Mouse (Mus musculus) urinary bladder, postnatal 25 days (tissue): ENCODE measurements around the gene 1700021F05Rik.
"Not testable (repeated sequence)": the region's sequence is repeated elsewhere in the genome, so short reads cannot be mapped to it uniquely, and the experiment has no call there.

Experiments used
- DNase-seq: peaks from one replicate; pipeline ENCODE4 v3.0.0; 2022; ENCODE audit warnings: low spot score

The 1700021F05Rik gene

DNA sequence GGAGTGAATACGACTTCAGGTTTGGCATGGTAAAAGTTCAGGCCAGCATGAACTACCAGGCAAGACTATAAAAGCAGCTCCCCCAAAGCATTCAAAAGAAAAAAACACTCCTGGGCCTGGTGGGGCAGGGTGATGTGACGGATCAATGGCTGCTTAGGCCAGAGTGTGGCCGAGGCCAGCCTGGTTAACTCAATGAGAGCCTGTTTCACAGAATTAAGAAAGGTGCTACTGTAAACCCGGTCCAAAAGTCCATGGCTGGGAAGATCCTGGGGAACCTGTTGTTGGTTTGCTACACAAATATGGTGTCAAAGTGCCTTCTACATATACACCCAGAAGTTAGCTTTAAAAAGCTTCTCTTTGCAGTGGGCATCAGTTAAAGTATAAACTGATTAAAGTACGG lies 2.0 kb downstream of the 1700021F05Rik start:
- no peak for DNase-seq

DNA sequence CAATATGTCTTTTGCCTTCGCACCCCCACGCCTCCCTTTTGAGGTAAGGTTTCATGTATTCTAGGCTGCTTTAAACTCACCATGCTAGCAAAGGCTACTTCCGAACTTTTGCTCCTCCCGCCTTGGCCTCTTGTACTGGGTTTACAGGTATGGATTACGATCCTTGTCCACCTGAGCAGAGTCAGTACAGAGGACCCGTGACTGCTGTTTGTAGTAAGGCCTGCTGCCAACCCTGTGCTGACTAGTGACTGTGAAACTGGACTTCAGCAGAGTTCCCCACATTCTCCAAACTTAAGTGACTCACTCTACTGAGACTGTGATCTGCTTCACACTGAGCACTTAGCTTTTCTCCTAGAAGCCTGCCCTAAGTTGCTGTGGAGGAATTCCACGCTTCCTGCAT lies 3.1 kb downstream of the 1700021F05Rik start:
- DNase-seq: no peak

DNA sequence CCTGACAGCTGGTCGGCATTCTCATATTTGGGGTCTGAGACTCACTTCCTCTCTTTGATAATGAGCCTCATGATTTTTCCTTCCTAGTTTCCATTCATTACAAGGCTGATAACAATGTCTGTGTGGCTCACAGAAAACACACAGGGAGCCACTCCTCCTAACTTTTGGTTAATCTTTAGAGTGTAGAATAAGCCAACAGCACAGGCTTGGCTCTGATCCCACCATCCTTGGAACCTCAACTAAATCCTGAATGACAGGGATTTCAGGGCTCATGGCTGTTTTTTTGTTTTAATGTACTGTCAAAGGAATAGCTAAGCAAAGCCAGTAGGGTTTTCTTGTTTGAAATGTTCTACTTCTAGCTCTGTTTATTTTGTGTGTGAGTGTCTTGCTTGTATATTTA lies 6.4 kb downstream of the 1700021F05Rik start:
- no peak for DNase-seq

DNA sequence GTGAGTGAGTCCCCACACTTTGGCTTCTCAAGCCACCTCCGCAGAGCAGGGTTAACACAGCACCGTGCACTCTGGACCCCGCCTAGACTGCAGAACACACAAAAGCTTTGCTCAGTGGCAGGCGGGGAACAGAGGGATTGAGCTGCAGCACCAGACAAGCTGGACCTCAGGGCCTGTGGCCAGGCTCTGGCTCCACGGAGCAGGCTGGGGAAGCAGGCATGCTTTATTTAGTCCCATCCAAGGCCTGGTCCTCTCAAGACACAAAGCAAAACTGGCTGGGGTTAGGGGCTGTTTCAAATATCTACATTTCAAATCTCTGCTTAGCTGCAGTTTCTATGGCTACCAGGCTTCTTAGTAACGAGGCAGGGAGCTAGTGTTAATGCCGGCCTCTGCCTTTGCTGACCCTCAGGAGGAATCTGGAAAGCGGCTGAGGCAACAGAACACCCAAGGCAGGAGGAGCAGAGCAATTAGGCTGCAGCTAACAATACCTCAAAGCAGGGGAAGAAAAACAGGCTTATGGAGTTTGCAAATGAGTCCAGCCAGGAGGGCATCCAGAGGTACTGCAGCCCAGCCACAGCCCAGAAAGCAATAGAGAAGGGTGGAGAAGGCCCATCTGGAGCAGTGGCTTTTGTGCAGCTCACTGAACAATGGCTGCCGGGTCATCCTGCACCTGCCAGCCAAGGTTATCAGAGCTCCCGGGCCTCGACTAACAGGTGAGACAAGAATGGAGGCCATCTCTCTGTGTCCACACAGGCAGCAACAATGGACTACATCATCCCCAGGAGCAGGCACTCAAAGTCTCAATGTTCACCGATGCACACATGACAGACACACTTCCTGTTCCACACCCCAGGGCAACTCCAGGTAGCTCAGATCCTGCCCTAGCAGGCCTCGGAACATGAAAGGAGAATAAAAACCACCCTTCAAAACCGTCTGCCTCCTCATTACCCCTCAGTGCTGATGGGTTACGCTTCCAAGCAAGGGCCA lies 13.2 kb downstream of the 1700021F05Rik start:
- no peak for DNase-seq

DNA sequence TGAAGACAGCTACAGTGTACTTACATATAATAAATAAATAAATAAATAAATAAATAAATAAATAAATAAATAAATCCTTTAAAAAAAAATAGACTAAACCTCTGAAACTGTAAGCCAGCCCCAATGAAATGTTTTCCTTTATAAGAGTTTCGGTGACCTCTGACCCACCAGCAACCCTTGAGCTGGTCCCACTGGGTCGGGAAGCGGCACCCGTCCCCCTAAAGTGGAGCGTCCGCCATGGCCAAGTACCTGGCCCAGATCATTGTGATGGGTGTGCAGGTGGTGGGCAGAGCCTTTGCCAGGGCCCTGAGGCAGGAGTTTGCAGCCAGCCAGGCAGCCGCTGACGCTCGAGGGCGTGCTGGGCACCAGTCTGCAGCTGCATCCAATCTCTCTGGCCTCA lies 16.9 kb downstream of the 1700021F05Rik start, which contains the start of gene Gm9803:
TSS of gene Gm9803 (plus strand) at position 154 of the 400 bp plus-strand sequence.
- DNase-seq: not testable (repeated sequence)

DNA sequence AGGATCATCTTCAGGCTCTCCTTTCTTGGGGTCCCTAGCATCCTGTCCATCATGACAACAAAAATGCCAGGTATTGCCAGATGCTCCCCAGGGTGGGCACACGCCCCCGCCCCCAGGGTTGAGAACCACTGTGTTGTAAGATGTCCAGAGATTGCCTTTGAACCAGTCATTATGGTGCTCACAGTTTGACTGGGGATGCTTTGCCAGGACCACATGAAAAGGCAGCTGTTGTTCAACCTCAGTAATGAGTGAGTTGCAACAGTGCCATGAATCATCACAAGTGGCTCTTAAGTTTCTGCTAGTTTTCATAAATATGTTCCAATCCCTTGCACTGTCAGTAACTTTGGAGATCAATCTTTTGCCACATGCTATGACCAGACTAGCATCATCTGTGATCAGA lies 20.8 kb downstream of the 1700021F05Rik start:
- DNase-seq: no peak

DNA sequence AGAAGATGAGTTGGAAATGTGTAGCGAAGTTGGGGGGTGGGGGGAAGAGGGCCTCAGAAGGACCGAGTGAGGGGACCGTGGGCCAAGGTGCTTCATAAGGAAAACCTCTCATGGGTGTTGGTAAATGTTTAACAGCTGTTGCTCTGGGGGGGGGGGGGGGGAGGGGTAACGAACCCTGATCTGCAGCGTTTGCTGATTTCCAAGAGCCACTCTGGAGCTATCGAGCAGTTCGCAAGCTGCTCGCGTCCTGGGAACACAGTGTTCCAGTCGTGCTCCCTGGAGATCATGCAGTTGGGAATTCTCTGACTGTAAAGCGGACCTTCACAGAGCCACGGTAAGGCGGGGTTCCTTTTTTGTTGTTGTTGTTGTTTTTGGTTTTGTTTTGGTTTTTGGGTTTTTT lies 22.4 kb downstream of the 1700021F05Rik start:
- no peak for DNase-seq

DNA sequence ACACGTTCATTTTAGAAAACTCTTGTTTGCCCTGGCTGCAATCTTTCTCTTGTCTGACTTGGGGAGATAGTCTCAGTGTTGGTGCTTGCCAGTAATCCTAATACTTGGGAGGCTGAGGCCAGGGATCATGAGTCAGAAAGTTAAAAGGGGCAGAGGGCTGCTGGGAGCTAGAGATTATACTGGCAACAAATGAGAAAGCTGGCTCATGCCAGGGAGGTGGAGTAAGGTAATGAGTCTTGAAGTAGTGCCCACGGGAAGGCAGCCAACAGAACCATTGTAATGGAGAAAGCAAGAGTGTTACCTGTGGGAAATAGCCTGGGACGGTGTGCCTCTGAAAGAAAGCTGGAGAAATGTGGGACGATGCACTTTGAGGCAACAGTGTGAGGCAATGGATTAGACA lies 23.0 kb downstream of the 1700021F05Rik start:
- no peak for DNase-seq

DNA sequence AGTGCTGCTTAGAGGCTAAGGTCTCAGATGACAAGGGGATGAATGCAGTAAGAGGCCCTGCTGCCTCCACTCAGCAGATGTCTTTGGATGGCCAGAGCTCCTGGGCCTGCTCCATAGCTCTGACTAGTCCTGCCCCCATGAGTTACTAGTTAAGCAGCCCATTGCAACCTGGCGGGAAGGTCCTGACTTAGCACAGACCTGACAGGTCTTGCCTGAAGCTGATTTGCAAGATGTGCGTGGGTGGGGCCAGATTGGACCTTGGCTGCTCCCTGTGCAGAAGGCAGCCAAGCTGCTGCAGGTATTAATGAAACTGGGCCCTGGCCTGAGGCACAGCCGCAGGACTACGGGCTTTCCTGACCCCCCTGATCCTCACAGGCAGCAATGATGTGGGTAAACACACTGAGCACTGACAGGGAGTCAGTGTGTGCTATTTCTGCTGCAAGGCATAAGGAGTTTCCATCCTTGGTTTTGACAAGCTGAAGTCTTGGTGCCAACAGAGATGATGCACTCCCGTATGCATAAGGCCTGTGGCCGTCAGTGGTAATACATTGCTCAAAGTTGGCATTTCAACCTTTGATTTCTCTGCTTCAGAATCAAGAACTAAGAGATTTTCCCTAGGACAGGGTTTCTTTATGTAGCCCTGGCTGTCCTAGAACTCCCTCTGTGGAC lies 23.7 kb downstream of the 1700021F05Rik start:
- DNase-seq: no peak

DNA sequence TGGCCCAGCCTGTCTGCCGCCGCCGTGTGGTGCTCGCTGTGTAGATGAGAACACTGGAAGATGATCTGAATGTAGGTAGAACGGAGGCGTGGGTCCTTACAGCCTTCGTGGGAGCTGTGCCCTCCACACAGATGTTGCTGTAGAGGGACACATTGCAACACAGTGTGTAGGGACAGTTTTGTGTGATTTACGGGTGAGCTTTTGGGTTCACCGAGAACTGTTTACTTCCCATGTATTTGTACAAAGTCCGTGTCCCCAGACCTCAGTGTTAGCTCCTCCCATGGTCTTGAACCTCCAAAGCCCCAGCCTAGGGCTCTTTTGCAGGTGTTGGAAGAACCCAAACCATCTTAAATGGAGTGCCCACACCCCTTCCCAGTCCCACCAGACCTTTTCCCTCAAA lies 27.8 kb downstream of the 1700021F05Rik start:
- no peak for DNase-seq

DNA sequence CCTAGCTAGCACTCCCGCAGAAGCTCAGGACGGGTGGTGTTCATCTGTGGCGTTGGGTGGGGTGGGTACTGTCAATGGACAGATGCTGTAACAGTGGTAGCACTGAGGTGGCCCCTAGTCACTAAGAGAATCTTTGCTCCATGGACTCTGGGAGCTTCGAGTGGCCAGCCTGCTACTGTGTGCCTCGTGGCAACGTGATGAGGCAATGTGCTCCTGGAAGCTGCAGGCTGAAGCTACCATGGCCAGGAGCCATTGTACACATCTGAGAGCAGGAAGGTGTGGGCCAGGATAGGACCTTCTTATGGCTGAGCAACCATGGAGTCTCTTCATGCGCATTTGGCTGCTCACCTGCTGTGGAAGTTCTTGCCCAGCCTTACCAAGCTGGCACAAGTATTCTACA lies 31.6 kb downstream of the 1700021F05Rik start:
- no peak for DNase-seq

DNA sequence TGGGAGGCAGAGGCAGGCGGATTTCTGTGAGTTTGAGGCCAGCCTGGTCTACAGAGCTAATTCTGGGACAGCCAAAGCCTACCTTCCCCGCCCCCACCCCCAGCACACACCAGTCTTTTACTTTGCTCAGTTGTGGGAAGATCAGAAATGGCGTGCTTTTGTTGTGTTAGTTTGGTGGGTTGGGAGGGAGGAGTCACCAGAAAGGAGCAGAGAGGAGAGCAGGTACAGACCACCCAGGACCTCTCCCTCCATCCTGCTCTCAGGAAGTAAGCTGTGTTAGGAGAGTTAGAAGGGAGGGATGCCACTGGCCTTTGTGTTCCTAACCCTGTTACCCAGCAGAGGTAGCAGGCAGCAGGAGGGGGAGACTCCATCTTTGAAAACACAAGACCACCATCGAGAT lies 33.7 kb downstream of the 1700021F05Rik start:
- no peak for DNase-seq

DNA sequence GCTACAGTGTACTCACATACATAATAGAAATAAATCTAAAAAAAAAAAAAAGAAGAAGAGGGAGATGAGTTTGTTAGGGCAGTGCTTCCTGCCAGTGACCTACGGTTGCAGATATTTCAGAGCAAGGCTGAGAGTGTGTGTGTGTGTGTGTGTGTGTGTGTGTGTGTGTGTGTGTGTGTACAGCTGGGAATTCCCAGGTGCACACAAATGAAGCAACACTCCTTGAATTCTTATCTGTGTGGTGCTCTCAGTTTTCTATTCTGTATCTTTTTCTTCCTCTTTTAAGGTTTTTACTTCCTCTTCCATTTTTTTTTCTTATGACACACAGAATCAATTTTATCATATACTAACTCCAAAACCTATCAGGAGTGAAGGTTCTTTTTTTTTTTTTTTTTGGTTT lies 36.5 kb downstream of the 1700021F05Rik start:
- no peak for DNase-seq

DNA sequence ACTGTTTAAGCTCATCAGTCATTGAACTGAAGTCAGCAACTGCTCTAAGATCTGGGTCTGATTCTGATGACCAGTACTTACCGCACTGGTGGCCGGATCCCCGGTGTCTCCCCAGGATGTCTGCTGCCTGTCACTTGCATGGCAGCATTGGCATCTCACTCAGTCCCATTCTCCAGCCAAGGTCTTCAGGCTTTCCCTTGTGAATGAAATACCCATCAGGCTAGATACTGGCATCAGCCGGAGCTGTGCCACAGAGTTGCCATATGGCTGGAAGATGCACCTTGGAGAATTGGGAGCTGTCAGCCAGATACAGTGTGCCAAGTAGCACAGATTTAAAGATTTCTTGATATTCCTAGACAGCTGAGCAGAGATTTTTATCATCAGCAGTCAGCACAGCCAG lies 38.2 kb downstream of the 1700021F05Rik start:
- no peak for DNase-seq

DNA sequence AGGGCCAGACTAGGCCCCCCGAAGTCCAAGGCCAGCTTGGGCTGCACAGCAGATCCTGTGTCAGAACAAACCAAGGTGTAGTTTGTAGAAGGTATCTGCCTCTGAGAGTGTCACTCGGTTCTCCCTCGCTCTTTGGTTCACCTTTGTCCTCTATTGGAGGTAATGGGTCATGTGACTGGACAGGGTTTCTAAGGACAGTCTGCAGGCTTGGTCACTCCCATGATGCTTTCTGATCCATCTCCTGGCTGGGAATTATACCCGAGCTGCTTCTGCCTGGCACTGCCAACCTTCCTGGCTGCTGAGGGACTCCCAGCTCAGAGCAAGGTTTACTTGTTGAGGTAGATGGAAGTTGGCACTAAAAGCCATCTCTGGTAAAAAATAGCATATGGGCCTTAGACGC lies 49.9 kb downstream of the 1700021F05Rik start:
- DNase-seq: no peak

DNA sequence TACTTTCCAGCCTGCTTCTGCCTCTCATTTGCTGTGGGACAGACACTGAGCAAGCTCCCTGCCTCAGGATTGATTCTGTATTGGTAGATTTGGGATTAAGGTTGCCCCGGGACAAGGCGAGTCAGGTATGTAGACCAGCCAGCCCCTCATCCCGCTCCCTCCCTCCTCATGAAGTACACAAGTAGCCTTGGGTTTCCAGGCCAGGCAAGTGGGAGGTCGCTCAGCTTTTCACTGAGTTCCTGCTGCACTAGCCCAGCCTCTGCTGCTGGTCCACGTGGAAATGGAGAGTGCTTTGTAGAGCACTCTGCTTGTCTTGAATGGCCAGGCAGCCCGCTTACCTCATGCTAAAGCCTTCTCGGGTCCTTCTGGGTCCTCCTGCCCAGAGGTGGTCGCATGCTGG lies 50.8 kb downstream of the 1700021F05Rik start:
- no peak for DNase-seq

DNA sequence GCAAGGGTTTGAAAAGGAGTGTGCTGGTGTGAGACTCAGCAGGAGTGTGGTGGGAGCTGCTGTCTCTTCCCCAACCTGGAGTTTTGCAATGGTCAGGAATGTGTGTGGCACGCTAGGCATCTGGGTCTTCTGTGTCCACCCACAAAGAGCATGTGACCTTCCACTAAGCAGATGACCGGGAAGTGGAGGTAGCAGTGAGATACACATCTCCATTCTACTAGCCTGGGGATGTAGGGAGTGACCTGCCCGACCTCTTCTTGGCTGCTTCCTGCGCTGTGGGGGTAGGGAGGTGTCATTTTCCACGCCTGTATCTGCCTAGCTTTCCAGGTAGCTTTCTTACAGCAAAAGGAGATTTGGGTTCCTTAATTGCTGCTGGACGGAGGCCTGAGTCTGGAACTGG lies 51.2 kb downstream of the 1700021F05Rik start:
- DNase-seq: peak; percentile 16

DNA sequence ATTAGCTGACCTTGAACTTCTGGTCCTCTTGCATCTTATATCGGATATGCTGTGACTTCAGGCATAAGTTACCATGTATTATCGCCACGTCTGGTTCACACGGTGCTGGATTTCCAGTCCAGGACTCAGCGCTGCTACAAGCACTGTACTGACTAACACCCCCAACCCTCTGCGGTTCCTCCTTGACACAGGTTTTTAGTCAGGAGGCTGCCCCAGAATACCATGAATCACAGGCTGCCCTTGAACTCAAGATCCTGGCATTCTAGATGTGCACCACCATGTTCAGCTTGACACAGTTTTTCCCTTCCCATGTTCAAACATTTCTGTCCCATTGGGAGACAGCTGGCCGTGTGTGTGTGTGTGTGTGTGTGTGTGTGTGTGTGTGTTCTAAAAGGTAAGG lies 51.7 kb downstream of the 1700021F05Rik start:
- no peak for DNase-seq

DNA sequence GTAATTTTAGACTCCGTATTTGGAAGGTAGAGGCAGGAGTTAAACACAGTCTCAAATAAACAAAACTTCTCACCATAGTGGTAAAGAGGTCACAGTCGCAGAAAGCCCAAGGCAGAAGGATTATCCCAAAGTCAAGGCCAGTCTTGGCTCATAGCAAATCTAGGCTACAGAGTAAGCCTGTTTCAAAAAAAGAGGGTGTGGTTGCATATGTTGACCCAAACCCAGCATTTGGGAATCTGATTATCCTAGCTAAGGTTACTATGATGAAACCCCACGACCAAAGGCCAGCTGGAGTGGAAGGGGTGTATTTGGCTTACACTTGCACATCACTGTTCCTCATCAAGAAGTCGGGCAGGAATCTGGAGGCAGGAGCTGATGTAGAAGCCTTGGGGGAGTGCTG lies 52.5 kb downstream of the 1700021F05Rik start:
- DNase-seq: no peak

DNA sequence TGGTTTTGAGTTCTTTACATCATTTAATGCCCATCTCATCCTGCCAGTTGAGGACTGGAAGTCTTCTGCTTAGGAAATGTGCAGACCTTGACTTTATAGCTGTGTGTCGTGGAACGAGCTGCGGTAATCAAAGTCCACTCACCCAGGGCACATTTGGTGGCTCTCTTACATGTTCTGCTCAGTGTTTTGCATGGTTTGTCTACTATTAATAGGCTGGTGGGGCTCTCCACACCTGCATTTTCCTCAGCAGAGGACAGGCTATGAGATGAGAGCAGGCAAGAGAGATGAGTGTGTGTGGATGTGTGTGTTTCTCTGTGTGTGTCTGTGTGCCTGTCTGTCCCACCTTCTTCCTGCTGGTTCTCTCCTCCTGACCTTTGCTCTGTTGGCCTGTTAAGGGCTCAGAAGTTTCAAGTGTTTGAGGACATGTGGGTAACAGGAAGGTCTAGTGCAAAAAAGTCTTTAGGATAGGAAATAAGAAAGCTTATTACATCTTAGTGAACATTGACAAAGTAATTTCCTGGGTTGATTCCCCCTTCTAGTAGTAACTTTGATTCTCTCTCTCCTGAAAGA lies 53.3 kb downstream of the 1700021F05Rik start:
- no peak for DNase-seq

DNA sequence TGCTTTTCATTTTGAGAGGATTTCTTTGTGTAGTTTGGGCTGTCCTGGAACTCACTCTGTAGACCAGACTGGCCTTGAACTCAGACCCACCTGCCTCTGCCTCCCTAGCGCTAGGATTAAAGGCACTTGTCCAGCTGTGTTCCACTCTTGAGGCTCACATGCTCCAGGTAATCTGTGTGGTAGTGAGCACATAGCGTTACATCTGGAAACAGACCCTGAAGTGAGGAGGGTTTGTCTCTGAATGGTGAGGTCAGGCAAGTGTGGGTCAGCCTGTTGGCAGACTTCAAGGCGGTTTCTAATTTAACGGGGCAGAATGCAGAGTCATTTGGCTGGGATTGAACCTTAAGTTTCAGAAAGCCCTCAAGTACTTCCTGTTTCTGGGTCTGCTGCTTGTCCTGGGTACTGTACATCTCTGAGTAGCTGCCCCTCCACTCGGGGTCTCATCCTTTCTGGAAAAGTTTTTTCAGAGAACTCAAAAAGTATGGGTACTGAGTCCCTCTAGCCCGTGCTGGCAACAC lies 55.0 kb downstream of the 1700021F05Rik start:
- no peak for DNase-seq

DNA sequence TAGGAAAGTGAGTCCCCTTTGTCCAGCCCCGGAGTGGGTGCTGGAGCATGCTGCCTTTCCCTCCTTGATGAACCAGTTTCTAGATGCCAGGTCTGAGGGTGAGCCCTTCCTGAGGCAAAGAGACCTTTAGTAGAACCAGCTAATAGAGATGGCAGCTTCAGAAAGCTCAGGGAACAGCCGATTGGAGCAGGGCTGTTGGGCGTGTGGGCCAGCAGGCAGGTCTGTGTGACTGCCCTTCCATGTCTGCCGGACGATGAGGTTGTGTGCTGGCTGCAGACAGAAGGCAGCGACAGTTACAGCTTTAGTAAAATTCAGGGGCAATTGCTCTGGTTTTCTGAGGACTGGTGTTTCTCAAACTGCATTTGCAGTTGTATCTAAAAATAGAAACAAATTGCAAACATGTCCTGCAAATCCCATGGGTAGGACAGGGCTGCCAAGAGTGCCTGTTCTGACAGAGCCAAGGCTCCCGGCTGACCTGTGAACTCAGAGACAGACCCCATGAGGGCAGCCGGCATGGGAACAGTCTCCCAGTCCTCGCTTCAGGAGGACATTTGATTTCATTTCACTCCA lies 57.3 kb downstream of the 1700021F05Rik start:
- no peak for DNase-seq
